Mouse (Mus musculus) regulatory T cell (primary cell): ENCODE data around the gene Slc6a15.

Experiments used
- in situ Hi-C: fragments of 300-600 bp; cut with MboI, MseI; formaldehyde crosslinking; loops from one replicate; pipeline ENCODE4 v1.15.1; 2025; ENCODE audit warnings: high pct_unique_total_duplicates

Gene Slc6a15

DNA sequence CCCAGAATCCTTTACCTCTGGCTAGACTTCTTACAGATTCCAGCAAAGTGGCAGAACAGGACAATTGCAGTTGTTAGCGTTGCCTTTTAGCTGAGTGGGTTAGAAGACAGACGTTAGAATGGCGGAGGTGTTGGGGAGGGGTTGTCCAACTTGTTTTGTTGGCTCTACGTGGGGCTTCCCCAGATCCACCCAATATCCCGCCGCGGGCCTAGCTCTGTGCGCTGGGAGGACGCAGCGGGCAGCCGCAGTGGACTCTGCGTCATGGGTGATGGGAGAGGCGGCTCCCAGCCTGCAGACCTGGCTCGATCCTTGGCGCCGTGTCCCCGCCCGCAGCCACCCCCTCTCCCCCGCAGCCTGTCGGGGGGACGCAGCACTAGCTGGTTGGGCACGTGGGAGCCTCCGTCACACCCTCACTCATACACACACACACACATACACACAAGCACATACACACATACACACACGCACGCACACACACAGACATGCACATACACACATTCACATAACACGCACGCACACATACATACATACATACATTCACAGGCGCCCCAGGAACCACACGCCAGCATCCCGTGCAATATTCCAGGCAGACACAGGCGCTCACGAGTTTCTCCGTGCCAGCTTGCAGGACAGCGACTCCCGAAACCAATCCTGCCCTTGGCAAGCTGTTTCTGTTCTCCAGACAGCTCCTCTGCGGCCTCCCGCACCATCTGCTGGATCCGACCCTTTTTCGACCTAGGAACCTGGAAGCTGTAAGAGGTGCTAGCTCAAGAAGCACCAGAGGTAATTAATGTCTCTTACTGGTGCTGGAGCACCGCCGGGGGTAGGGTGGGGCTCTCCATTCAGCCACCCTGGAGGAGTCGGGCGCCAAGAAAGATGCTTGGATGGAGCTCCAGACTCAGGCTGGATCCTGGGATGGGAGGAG is at the start of gene Slc6a15:
Slc6a15 (plus strand) TSS at position 413 of the 925 bp plus-strand sequence.
- in situ Hi-C loops, result no loop called here

DNA sequence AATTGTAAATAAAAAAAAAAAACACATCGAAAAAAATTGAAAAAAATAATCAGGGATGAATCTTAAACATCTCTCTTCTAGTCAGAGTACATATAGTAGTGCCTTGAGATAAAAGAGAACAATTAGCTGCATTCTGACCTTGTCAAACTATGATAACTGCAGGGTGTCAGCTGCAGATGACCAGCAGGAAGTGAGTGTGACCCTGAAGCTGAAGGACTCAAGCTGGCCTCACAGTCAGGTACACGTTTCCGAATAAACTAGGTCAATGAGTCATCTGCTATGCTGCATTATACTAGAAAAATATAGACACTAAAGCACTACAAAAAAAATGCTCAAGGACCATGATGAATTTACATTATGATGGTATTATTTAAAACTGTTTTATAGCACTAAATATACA is 45.6 kb upstream of the Slc6a15 start:
- in situ Hi-C loops, result no loop called here

DNA sequence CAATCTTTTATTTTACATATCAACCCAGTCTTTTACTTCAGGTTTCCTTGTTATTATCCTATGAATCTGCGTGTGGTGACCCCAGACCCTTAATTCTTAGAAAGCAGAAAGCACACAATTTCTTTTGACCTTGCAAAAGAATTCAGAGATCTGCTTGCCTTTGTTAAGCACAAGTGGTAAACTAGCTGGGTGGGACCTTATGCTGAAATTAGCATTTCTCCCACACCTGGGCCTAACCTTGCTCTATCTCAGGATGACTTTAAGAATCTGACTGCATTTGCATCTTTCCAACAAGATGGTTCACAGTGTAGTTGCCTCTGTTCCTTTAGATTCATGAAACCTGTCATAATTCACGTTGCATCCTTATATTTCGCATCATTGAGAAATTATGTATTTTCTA is 44.2 kb upstream of the Slc6a15 start:
- in situ Hi-C loops, result no loop called here

DNA sequence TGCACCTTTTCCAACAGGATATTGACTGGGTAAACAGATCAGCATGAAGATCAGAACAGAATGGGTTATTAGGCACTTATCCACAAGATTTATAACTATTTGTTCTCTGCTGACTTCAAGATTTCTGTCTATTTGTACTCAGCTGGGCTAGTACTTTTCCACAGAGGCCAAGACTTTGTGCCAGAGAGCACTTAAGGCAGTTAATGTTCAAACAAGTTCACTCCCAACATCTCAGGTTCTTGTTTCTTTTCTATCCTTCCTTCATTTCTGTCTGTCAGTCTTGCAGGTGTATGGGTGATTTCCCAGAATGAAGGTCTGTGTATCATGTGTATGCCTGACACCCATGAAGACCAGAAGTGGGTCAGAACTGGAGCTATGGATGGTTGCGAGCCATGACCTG is 33.3 kb upstream of the Slc6a15 start:
- in situ Hi-C loops, result no loop called here

DNA sequence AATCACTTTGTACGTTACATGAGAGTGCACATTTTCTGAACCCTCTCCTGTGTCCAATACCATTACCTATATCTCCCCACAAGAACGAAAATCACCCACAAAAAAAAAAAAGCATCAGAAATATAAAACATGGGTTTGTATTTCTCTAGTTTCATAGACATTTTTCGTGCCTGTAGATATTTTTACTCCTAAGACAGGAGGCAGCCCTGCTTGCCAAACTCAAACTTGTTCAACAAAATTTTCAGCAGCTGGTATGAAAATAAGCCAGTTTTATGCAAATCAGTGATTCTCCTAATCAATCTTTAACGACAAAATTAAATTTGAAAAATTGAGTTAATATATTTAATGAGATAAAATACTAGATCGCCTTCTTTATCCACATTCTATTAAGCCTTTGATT is 27.7 kb upstream of the Slc6a15 start:
- in situ Hi-C loops, result no loop called here

DNA sequence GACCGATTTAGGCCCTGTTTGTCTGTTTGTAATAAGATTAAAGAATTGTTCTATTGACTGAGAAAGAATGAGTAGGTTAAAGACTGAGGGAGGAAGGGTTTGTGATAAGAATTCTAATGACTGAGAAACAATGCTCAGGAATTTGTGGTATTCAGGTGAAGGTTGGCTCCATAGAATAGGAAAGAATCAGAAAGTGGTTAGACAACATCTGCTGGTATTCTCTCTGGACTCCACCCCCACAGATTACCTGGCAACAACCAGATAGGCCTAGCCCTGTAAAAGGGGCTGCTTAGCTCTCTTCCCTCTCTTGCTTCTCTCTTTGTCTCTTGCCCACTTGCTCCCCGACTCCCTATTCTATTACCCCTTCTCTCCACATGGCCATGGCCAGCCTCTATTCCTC is 20.8 kb upstream of the Slc6a15 start:
- in situ Hi-C loops, result no loop called here

DNA sequence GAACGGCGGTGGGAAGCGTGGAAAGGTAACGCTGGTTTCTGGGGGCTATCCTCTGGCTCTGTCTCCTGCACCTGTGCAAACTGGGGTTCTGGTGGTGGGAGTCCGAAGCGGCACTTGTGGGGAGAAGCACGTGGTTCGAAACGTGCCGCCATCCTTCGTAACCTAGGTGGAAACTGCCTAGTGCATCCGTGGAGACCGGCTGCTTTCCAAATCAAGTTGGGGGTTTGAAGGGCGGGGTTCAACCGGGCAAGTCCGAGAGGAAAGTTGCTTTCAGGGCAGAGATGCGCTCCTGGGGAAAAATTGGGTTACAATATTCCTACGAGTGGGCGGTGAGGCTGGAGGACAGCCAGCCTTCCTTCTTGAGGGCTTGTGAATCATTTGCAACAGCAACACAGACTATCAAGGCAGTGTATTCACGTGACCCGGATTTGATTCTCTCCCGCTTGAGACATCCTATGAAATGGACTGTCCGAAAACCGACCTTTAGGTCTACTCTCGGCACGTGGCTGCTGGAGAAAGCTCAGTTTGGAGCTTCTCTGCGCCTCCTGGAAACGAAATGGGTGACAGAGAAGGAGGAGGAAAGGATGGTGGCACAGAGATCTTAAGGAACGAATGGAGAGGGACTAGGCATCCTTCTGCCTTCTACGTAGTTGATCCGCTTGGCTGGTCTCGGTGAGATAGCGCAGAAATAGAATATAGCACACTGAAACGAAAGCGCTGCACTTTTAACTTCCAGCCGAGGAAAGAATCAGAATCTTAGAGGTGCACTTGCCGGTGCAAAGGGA is 905 bp downstream of the Slc6a15 start:
- in situ Hi-C loops, result no loop called here

DNA sequence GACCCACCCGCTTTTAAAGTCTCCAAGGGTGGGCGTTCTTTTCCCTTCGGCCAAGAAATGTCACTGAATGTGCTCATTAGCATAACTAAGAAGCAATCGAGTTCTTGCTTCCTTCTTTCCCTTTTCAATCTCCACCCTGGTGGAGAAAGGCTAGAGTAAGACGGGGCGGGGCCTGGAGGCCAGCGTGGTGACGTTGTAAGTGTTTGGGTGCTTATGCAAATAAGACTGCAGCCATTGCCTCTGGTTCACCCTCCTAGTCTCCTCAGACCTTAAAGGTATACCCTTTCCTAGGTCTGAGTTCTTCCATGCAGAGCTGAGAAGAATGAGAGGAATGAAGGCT is 1.5 kb downstream of the Slc6a15 start:
- in situ Hi-C loops, result no loop called here

DNA sequence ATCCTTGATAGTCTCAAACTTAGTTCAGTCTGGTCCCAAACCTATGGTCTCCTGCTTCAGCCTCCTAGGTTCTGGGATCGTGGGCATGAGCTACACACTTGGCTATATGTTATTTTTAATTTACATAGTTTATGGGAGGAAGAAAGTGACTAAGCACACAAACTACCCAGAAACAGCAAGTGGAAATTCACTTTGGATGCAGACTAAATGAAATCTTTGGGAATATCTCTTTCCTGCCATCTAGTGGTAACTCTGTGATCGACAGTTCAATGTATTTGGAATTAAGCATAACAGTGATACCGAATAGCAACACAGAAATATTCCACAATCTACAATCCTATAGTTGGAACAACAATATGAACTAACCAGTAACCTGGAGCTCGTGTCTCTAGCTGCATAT is 34.6 kb downstream of the Slc6a15 start:
- in situ Hi-C loops, result no loop called here

DNA sequence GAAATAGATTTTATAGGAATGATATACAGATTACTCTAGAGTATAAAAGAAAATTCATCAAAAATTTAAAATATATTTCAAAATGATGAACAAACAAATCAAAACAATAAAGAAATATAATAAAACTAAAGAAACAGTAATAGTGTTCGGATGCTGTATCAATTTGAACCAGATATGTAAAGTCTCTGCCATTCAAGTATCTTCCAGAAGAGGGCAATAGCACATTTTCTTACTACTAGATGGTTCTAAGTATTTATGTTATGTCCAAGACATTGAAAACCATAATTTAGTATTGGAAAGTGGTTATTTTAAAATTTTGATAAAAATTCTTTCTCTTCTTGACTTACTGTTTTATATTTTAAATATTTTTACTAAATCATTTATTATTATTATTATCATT is 60.1 kb downstream of the Slc6a15 start:
- in situ Hi-C loops, result loop anchor here (10.0 kb wide), 1 partner anchor 357 kb away; no protein-coding TSS in a partner anchor

DNA sequence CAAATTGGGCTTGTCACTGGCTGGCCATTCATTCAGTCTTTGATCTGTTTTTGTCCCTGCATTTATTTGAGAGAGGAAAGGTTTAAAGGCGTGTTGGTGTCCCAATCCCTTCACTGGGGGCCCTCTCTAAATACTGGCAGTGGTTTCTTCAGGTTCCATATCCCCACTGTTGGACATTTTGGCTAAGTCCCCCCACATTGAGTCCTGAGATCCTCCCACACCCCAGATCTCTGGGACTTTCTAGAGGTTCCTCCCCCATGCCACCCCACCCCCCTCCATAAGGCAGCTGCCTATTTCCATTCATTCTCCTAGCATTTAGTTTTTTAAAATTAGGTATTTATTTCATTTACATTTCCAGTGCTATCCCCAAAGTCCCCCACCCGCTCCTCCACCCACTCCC is 75.0 kb downstream of the Slc6a15 start:
- in situ Hi-C loops, result no loop called here

DNA sequence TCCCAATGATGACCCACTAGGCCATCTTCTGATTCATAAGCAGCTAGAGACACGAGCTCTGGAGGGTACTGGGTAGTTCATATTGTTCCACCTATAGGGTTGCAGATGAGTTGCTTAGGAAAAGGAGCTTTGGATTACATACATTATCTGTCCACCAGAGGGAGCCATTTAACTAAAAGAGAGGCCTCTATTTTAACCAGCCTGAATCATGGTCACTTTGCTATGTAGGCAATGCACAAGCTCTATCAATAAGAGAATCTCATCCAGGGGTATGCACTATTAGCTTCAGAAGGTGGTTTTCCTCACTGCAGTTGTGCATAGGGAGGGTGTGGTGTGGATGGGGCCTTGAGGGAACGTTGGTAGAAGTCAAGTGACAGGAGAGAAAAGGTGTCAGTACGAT is 75.5 kb downstream of the Slc6a15 start:
- in situ Hi-C loops, result no loop called here

DNA sequence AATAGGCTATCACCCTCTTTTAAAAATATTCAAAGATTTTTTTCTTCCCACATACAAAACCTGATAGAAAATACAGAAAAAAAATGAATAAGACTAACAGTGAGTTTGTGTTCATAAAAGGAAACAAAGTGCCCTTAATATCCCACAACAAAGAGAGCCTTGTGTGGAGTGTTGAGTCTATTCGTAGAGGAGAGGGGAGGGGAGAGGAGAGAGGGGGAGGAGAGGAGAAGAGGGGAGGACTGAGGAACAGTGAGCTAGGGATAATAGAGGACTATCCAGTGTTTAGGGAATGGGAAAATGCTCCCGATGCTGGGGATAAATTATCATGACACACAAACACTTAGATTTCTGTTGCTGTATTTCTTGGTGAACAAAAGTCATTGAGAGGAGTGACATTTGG is 80.8 kb downstream of the Slc6a15 start:
- in situ Hi-C loops, result no loop called here

DNA sequence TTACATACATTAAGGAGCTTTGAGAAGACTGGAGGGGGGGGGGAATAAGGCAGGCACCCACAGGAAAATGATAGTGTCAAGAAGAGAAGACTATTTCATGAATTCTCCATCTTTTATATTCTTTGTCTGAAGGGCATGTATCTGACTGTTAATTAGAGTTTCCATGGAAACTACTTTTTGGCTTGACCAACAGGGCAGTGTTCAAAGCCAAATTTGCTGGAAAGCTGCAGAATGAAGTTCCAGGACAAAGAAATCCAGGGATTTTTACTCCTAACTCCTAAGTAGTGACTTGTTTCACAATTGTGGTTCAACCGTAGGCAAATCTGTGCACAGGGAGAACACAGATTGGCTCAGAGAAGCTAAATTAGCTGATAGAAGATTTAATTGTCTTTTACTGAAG is 90.3 kb downstream of the Slc6a15 start:
- in situ Hi-C loops, result no loop called here
